Mouse (Mus musculus) intestine, postnatal 0 days (tissue): ENCODE measurements around the gene Fra10ac1. TPM values are rescaled to one million over a fixed set of nuclear protein-coding genes. Genes with fewer than 3 reads are reported as not detected.

ENCODE experiments used
- ATAC-seq: fragments of 200-750 bp; cut with Nextera tagmentation; 2 replicates; pipeline ENCODE4 v1.8.0; 2017; ENCODE audit warnings: mild to moderate bottlenecking, moderate TSS enrichment, moderate library complexity
- H3K27ac ChIP-seq: fragments of 300-500 bp; sonication (generic); 2 replicates; pipeline ENCODE4 v1.5.1; 2014; ENCODE audit warnings: mild to moderate bottlenecking, low read depth, low read length, moderate library complexity
- H3K27me3 ChIP-seq: fragments of 300-500 bp; sonication (generic); replicated peaks from 2 replicates; pipeline ENCODE4 v1.6.1; 2014; ENCODE audit warnings: low read length, mixed read lengths; ENCODE audit not compliant: control insufficient read depth, insufficient read depth
- H3K36me3 ChIP-seq: fragments of 300-500 bp; sonication (generic); 2 replicates; pipeline ENCODE4 v1.6.1; 2014; ENCODE audit warnings: mild to moderate bottlenecking, moderate library complexity; ENCODE audit not compliant: control insufficient read depth, insufficient read depth
- H3K4me1 ChIP-seq: fragments of 300-500 bp; sonication (generic); replicated peaks from 2 replicates; pipeline ENCODE4 v1.6.1; 2014; ENCODE audit warnings: antibody characterized with exemption, low read length, mixed read lengths; ENCODE audit not compliant: control insufficient read depth, insufficient read depth
- H3K4me2 ChIP-seq: fragments of 300-500 bp; sonication (generic); replicated peaks from 2 replicates; pipeline ENCODE4 v1.6.1; 2014; ENCODE audit warnings: low read depth, mild to moderate bottlenecking, moderate library complexity
- H3K4me3 ChIP-seq: fragments of 300-500 bp; sonication (generic); 2 replicates; pipeline ENCODE4 v1.5.1; 2014; ENCODE audit warnings: low read depth, low read length
- H3K9ac ChIP-seq: fragments of 300-500 bp; sonication (generic); 2 replicates; pipeline ENCODE4 v1.6.1; 2014; ENCODE audit warnings: mild to moderate bottlenecking, low read depth, low read length
- H3K9me3 ChIP-seq: fragments of 300-500 bp; sonication (generic); 2 replicates; pipeline ENCODE4 v1.6.1; 2016; ENCODE audit warnings: mixed run types; ENCODE audit not compliant: control insufficient read depth
- CTCF ChIP-seq: sonication (generic); IDR thresholded peaks from 2 replicates; pipeline ENCODE4 v1.5.1; 2016; ENCODE audit warnings: low read depth, mild to moderate bottlenecking, control low read depth, antibody characterized with exemption, moderate library complexity
- WGBS: fragments of 180-500 bp; shearing (Covaris S2); extraction: QIAGEN DNeasy Blood & Tissue Kit; methylation state at CpG from one replicate; pipeline ENCODE4 v1.1.7; 2014; 5-methylcytosine and 5-hydroxymethylcytosine counted together
- polyA plus RNA-seq: library from polyadenylated mRNA; unstranded; fragments of >200 nt; fragmentation: Nextera tagmentation; extraction: Ambion mirVana; gene quantifications from 2 replicates; pipeline ENCODE4 v1.2.1, GENCODE M21; 2015

Fra10ac1 gene
- polyA plus RNA-seq, 1 experiment from 2014 or later: 18.1 TPM

DNA sequence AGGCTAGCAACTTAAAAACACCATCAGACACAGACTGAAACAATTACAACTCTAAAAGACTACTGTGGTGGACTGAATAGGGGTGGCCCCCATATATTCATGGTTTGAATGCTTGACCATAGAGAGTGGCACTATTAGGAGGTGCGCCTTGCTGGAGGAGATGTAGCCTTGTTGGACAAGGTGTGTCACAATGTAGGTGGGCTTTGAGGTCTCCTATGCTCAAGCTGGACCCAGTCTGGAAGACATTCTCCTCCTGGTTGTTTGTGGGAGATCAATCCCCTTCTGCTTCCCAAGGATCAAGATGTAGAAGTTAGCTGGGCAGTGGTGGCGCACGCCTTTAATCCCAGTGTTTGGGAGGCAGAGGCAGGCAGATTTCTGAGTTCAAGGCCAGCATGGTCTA, 6.3 kb downstream of the Fra10ac1 start:
- WGBS: 96% methylated on average over 3 of the region's 3 CpGs
- H3K27me3 ChIP-seq: no peaks in the 10 kb centered on the region
- no peak for TF ChIP-seq CTCF
- H3K36me3 ChIP-seq: peaks cover 14% of the 10 kb centered on the region; the same call in 1 of the 2 replicates
- no peak overlapping the region for H3K9ac ChIP-seq
- H3K4me1 ChIP-seq: no peaks in the 10 kb centered on the region
- H3K4me3 ChIP-seq: no peak overlapping the region
- H3K9me3 ChIP-seq: no peaks in the 10 kb centered on the region
- no peak for ATAC-seq
- no peak overlapping the region for H3K4me2 ChIP-seq
- H3K27ac ChIP-seq: no peak overlapping the region

GRCm38 (mm10) chr19:38206669-38207068, 17.3 kb downstream of the Fra10ac1 start:
- ATAC-seq: no peak
- Histone ChIP-seq H3K27me3 (no peaks in the 10 kb centered on the region), H3K9ac (no peak overlapping the region), H3K27ac (no peak overlapping the region), H3K9me3 (no peaks in the 10 kb centered on the region), H3K4me2 (no peak overlapping the region), H3K4me3 (no peak overlapping the region), H3K4me1 (no peaks in the 10 kb centered on the region), H3K36me3 (peaks cover 17% of the 10 kb centered on the region)
- 52% methylated on average over 9 of the region's 9 CpGs for WGBS
- peak; percentile 69 for TF ChIP-seq CTCF

DNA sequence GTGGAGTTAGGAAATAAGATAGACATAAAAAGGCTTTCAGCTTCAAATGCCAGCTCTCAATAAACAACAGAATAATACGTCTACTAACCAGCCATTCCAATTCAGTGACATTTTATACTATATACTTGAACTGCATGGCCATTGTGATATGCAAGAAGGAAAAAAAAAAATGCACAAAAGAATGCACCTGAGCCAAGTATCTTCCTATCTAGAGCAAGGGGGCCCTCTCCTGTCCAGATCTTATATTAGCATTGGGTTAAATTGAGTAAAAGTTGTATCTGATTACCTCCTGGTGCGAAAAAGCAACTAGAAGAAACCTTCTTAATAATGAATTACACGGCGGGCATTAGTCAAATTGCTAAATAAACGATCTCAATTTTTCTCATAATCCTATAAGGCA, 25.2 kb downstream of the Fra10ac1 start:
- no peak overlapping the region for H3K9ac ChIP-seq
- 76% methylated on average over 5 of the region's 5 CpGs for WGBS
- no peak overlapping the region for H3K4me3 ChIP-seq
- ATAC-seq: no peak
- no peaks in the 10 kb centered on the region for H3K27me3 ChIP-seq
- H3K36me3 ChIP-seq: peaks cover 21% of the 10 kb centered on the region; the same call in 1 of the 2 replicates
- H3K4me2 ChIP-seq: no peak overlapping the region
- H3K4me1 ChIP-seq: no peaks in the 10 kb centered on the region
- no peaks in the 10 kb centered on the region for H3K9me3 ChIP-seq
- TF ChIP-seq CTCF: peak; percentile 74
- no peak overlapping the region for H3K27ac ChIP-seq

- no peaks in the 10 kb centered on the region for H3K4me1 ChIP-seq
- H3K4me3 ChIP-seq: no peak overlapping the region
- no peak for ATAC-seq
- TF ChIP-seq CTCF: no peak
- H3K4me2 ChIP-seq: no peak overlapping the region
- H3K9me3 ChIP-seq: no peaks in the 10 kb centered on the region
- H3K9ac ChIP-seq: no peak overlapping the region
- 93% methylated on average over 4 of the region's 4 CpGs for WGBS
- H3K27me3 ChIP-seq: no peaks in the 10 kb centered on the region
- H3K36me3 ChIP-seq: peaks cover 13% of the 10 kb centered on the region; the same call in 1 of the 2 replicates
- no peak overlapping the region for H3K27ac ChIP-seq
These were observed 28.7 kb downstream of the Fra10ac1 start for GRCm38 (mm10) chr19:38195245-38195644.

DNA sequence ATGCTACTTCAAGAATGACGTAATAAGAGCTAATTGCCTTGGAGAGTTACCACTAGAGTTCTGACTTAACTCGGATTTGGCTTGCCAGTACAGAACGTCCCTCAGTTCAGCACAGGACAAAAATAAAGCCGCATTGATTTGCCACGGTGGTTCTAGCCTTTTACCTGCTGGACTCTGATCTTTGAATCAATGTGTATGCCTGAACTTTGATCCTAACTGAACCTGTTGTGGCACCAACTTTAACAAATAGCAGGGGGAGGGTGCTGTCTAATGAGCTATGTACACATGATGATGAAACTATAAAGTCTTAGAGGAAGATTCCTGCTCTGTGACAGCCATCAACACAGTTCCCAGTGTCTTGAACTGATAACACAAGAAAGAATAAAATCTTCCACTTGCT, 32.5 kb downstream of the Fra10ac1 start:
- ATAC-seq: peak; percentile 88
- 38% methylated on average over 5 of the region's 5 CpGs for WGBS

GRCm38 (mm10) chr19:38190606-38191005, 33.4 kb downstream of the Fra10ac1 start:
- H3K27ac ChIP-seq: no peak overlapping the region
- peaks cover 23% of the 10 kb centered on the region for H3K36me3 ChIP-seq
- no peak overlapping the region for H3K4me3 ChIP-seq
- H3K27me3 ChIP-seq: no peaks in the 10 kb centered on the region
- H3K4me1 ChIP-seq: no peaks in the 10 kb centered on the region
- no peaks in the 10 kb centered on the region for H3K9me3 ChIP-seq
- TF ChIP-seq CTCF: no peak
- no peak overlapping the region for H3K4me2 ChIP-seq
- ATAC-seq: no peak
- no peak overlapping the region for H3K9ac ChIP-seq
- WGBS: 84% methylated on average over 3 of the region's 3 CpGs

More for the DNA sequence above, 32.5 kb downstream of the Fra10ac1 start:
- Histone ChIP-seq H3K27ac (peak overlapping the region; percentile 52; the same call in 1 of the 2 replicates), H3K27me3 (no peaks in the 10 kb centered on the region), H3K9me3 (no peaks in the 10 kb centered on the region), H3K9ac (no peak overlapping the region), H3K4me1 (no peaks in the 10 kb centered on the region), H3K4me3 (no peak overlapping the region), H3K36me3 (peaks cover 22% of the 10 kb centered on the region), H3K4me2 (no peak overlapping the region)
- TF ChIP-seq CTCF: no peak

GRCm38 (mm10) chr19:38187345-38187680, 36.6 kb downstream of the Fra10ac1 start:
- H3K27me3 ChIP-seq: no peaks in the 10 kb centered on the region
- no peak overlapping the region for H3K4me3 ChIP-seq
- no peak overlapping the region for H3K27ac ChIP-seq
- ATAC-seq: no peak
- no peaks in the 10 kb centered on the region for H3K9me3 ChIP-seq
- no peak overlapping the region for H3K9ac ChIP-seq
- 88% methylated on average over 2 of the region's 2 CpGs for WGBS
- H3K4me2 ChIP-seq: no peak overlapping the region
- H3K36me3 ChIP-seq: peaks cover 21% of the 10 kb centered on the region
- no peak for TF ChIP-seq CTCF
- H3K4me1 ChIP-seq: no peaks in the 10 kb centered on the region
